Mouse (Mus musculus): ENCODE results near the gene Dagla.

Gene Dagla

DNA sequence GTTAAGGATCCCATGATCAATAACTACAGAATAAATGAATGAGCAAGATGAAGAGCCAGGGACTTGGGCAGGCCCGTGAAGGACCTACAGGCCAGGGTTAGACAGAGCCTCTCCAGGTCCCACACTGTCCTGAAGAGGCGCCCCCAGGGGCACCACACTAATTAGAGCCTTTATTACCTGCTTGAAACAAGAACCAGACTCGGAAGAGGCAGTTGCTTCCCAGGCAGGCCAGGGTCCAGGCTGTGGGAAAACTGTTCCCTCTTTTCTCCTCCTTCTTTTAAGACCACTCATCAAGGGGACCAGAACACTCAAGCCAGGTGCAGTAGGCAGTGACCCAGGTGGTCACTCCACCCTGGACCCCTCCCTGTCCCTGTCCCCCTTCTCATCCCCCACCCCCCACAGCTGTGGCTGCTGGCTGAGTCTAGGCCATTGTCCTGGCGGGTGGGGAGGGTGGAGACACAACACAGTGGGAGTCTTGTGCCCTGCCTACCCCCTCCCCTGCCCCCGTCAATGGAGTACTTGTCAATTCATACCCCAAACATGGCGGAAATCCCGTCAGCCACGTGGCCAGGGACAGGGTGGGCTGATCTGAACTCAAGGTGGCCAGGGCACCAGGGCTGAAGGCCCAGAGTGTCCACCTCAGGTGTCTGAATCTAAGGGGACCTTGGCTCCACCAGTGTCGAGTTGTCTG, 72.2 kb downstream of the Dagla start:
- DNase-seq = no peak

DNA sequence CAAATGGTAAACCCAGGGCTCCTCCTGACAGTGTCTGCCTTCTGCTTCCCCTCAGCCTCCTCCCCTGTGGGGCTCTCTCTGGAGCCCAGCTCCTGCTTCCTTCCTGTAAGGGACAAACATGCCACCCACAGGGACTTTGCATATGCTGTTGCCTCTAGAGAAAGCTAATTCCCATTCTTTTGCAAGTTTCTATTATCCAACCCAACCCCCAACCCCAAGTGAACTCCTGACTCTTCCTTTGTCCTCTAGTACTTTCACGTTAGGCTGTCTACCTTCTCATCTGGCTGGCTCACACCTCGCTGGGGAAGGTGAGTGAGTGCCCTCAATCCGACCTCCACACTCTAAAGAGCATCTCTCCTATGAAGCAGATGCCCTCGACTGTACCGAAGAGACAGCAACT, 72.8 kb downstream of the Dagla start:
- no peak for DNase-seq

DNA sequence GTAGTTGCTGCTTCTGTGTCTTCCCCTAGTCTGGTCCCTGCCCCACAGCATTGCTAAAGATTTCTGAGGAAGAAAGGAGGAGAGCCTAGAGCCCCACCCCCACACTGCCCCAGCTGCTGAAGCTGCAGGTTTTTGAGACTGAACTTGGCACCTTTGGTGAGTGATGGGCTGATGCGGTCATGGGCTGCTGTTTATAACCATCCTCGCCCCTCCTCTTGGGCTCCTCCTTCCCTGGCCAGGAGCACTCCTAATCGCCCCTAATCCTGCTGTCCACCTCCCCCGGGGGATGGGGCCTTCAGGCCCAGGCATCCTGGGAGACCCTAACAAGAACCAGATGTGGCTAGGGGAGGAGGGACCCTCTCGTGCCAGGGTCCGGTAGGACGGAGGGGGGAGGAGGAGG, 73.7 kb downstream of the Dagla start:
- peak; percentile 24 for DNase-seq

DNA sequence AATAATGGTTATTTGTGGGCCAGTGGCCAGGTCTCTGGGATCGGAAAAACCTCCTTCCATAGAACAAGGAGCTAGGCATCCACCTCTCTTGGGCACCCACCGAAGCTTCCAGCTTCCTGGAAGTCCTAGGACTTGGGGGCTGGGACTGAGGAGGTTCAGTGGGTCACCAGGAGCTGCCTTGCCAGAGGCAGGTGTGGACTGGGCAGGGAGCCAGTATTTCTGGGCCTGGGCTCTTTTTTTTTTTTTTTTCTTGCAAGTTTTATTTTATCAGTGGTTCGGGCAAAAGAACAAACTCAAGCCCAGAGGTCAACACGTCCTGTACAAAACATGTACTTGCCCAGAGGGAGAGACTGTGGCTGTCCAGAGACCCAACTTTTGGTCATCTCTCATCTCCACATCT, 78.9 kb downstream of the Dagla start:
- peak; percentile 34 for DNase-seq

DNA sequence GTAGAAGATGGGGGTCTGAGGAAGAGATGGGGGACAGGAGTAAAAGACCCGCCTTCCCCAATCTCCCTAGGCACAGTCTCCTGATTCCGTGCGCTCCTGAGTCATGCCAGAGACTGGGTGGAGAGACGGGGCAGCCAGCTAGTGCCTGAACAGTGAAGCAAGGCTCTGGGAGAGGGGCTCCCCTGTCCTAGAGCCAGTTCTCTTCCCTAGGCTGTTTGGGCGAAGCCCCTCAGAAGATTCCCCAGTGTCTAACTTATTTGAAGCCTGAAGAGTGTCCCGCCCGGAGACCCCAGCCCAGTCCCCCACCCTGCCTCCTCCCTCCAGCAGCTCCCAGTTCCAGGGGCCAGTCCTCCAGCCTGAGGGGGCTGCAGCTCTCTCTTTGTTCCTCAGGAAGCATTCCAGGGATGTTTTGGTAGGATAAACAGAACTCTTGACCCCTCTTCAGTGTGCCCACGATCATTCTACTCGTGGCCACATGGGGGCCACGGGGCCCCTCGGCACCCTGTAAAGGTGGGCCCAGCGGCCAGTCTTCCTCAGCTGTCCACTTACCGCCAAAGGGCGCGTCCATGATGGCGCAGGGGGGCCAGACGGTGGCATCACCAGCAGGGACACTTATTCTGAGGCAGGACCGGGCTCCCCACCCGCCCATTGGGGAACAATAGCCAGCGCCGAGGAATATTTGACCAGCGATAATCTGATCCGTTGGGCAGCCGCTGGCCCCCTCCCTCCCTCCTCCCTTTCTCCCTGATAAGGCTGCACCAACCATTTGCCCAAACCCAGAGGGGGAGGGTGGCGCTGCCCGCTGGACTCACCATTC, 79.8 kb downstream of the Dagla start:
- DNase-seq = no peak

DNA sequence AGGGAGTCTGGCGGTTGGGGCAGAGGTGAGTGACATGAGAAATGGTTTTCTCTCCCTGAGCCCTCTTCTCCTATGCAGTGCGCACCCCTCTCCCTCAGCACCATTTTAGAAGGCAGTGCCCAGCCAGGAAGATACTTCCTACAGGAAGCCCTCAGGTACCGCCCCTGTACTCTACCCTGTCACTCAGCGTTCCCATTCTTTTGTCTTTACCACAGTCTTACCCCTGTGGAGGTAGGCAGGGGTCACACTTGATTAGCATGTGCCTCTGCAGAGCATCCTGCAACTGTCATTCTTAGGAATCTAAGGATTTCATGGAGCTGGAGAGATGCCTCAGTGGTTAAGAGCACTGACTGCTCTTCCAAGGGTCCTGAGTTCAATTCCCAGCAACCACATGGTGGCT, 81.1 kb downstream of the Dagla start:
- DNase-seq = no peak

DNA sequence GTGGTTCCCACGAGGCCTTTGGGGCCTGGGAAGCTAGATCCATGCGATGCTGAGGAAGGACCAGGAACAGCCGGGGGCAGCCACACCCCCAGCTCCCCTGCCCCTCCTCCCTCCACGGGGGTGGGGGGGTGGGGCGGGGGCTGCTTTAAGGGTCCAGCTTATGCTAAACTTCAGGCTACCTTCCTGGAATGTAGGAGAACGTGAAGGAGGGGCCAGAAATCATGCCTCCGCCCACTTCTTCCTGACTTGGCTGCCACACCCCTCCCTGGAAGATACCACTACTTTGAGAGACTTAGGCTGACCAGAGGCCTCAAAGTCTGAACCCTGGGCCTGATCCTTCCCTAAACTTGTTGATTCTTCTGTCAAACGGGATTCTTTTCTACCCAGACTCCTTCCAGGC, 82.0 kb downstream of the Dagla start:
- no peak for DNase-seq

DNA sequence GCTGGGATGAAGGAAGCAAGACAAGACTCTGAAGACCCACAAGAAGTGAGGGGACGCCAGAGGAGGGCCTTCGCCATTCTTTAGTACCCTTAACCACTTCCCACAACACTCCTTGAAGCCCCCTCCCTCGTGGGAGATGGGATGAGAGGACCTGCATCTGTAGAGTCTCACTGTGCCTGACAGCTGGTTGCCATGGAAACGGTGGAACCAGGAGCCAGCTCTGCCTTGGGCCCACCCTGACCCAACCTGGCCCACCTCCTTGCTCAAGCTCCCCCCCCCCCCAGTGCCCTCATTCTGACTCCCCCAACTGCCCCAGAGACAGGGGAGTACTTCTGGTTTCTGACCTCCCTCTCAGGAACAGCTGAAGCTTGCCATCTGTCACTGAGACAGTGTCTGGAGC, 83.1 kb downstream of the Dagla start:
- no peak for DNase-seq

DNA sequence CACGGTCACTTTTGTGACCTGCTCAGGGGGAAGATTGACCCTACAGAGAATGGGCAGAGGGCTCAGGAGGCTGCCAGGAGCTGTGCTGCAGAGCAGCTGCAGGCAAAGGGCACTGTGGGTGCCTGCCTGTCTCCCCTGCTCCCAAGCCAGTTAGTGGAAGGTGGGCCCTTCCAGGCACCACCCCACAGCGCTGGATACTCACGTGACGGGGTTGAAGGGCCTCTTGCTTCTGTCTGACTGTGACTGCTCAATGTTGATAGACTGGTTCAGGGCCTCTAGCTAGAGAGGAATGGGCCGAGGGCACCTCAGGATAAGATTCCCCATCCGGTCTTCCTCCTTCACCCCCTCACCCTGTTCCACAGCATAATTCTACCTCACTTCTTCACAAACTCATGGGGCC, 85.1 kb downstream of the Dagla start:
- no peak for DNase-seq

DNA sequence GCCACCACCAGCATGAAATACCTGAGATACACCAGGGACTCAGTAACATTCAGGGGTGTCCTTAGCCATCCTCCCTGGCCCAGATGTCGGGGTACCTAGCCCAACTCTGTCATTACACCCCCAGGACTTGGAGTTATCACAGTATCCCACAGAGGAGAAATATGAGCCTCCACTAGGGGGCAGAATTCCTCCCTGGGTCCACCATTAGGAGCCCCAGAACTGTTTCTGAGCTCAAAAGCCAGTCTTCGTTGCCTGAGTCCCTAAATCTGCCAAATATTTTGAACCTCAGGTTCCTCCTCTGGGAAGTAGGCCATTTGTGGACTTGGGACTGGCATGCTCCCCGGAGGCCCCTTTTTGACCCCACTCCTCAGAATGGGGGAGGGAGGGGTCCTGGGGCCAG, 85.6 kb downstream of the Dagla start:
- peak; percentile 40 for DNase-seq

DNA sequence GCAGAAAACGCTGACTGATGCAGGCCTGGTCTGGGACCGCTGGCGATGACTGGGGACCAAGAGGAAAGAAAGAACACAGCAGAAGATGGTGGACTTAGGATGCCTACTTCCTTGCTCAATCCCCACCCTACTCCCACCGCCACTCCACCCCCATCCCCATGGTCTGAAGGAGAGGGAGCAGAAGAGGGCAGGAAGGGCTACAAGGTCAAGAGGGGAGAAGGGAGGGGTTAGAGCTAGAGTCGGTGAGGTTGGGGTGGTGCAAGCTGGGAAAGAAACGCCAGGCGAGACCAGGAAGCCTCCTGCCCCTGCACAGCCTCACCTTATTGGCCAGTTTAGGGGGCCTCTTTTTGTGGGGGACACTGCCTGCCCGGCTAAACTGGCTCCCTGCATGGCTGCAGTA, 88.6 kb downstream of the Dagla start:
- DNase-seq = no peak

DNA sequence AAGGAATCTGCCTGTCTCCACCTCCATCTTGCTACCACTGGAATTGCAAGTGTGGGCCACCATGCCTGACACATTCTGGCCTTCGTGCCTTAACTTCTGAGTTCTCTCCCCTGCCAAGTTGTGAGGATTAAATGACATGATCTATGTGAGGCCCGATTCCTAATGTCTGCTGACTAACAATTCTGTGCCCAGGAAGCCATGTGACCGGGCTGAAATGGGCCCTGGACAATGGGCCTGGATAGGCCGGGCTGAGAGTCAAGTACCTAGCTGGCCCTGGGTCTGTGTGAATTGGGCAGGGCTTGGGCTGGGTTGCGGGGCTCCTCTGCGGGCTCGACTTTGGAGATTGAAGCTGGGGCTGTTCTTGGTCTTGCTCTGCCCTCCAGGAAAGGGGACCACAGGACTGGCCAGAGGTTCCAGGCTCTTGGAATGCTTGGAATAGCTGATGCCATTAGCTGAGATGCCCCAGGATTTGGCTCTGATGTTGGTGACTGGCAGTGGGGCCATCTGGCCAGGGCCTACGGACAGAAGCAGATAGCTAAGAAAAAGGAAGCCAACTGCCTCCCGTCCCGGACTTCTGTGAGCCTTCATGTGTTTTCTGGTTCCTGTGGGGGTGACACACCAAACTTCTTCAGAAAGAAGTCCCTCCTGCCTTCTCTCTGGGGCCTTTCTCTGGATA, 90.7 kb downstream of the Dagla start:
- no peak for DNase-seq

DNA sequence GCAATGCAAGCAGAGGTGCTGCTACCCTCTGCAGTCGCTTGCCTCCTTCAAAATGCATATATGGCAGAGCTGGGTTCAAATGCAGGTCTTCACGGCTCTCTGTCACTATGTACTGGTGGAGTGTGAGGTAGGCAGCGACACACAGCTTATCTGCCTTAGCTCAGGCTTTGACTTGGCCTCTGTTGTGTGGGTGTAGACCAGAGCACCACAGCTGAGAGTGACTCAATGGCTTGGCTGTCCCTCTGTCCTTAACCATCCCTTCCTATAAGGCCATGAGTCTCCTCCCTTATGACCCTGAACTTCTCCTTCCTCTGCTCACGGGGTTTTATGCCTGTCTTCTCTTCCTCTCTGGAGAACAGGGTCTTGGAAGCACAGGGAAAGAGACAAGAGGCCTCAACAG, 93.8 kb downstream of the Dagla start:
- DNase-seq = no peak

DNA sequence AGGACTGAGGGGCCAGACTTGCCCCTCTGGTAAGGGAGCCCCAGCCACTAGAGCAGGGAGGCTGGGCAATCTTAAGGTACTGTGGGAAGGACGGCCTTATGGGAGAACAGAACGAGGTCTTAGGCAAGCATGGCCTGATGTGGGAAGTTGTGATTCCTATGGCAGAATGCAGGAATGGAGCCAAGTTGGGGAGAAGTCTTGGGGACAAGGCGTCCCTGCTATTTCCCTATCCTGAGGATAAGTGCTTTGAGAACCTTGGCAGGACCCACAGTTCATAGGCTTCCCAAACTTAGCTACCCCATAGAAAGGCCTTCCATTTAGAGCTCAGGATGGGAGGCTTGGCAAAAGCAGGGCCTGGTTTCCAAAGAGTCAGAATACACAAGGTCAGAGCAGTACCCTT, 95.8 kb downstream of the Dagla start:
- DNase-seq = no peak

DNA sequence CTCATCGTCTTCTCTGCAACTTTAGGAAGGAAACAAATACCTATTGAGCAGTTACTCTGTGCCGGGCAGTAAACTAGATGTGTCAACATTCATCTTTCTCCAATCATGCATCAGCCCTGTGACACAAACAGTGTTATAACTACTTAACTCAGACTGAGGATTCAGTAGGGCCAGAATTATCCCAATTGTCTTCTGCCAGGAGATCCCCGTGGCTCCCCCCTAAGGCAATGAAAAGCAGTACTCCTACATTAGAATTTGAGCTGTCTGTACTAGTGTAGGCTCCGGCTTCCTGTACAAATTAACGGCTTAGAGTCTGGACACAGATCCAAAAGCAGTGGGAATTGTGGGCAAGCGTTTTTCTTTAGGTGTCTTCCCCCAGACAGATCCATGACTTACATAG, 99.6 kb downstream of the Dagla start:
- DNase-seq = no peak

DNA sequence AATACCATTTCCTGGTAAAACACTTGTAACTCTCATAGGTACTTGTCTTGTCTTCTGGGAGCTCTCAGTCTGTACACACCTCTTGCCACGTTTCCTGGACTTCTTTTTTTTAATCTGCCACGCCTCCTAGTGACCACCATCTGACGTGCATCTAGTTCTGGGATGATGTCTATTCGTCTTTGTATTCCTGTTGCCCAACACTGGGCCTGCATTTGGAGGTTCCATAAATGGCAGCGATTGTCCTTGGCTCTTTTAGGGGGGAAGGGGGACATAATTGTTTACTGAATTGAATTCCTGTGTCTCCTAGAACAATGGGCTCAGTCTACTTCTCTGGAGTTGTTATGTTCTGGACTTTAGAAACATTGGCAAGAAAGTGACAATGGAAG, 100.1 kb downstream of the Dagla start:
- DNase-seq = no peak

DNA sequence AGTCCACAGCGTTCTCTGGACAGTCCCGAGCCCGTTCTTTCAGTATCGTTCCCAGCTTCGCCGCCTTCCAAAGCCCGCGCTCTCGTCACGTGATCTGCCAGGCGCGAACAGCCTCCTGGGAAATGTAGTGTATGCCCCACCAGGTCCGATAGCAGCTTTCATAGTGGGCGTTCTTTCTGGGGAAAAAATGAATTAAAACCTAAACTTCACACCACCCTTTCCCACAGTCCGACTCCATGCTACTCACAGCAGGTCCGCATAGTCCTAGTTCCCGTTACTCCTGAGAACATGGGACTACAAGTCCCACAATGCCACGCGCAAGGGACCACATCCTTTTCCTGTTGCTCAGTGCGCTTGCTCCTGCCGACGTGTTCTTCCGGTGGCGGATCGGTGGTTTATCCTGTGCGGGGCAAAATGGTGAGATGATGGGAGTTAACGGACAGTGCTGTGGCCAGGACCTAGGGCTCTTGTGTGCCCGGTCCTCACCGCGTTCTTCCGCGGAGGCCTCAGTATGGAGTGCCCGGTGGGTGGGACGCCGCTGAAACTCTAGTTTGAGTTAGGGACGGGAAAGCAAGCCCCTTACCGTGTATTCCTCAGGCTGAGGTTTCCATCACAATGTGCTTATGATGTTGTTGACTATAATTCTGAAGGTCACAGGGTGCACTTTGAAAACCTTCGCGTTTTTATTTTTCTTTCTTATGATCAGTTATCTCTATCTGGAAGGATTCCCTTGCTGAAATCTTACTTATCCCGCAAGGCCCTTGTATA, 100.6 kb downstream of the Dagla start, which contains the start of the genes Tmem258 and Fen1:
Gene Tmem258, plus strand, starts transcription at position 167 of the 768 bp plus-strand sequence.
Gene Fen1, minus strand, starts transcription at position 322 of the 768 bp plus-strand sequence.
- DNase-seq = peak; percentile 96

DNA sequence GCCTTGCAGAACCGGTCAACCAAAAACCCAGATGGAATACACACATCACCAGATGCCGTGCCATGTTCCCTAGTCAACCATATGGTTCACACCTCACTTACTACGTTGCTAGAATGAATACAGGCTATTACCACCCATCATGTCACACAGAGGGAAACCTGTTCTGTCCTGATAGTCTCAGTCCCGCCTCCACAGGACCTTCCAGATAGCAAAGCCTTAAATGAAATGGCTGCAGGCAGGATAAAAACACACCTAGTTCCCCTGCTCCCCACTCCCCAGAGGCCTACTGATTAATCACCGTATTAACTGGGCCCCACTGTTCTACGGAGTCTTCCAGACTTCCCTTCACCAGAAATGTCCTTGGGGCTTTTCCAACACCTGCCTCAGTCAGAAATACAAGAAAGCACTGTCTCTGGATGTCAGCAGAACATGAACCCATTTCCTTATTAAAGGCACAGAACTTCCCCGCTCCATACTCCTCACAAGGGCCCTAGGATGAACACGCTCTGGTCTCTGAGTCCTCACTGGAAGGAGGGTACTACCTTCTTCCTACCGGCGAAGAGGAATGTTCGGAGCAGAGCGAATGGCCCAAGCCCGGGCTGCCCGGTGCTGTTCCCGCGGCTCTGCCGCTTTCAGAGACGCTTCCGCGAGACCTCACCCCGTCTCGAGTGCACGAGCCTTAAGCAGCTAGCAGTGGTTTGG, 101.4 kb downstream of the Dagla start:
- no peak for DNase-seq

DNA sequence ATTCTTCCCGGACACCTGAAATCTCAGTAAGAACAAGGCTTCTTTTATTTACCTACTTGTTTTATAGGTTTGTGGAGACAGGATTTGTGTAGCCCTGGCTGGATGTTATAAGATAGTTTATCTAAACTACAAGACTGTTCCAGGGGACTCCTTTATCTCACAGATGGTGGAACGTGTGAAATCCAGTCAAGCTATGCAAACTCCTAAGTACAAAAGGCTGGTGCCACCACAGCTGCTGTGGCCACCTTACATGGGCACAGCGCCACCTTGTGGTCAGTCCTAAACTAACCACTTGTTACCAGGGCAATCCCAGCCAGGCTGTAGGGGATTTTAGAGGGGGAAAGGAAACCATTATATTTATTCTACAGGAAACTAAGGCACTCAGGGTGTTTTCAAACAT, 106.0 kb downstream of the Dagla start:
- peak; percentile 81 for DNase-seq

DNA sequence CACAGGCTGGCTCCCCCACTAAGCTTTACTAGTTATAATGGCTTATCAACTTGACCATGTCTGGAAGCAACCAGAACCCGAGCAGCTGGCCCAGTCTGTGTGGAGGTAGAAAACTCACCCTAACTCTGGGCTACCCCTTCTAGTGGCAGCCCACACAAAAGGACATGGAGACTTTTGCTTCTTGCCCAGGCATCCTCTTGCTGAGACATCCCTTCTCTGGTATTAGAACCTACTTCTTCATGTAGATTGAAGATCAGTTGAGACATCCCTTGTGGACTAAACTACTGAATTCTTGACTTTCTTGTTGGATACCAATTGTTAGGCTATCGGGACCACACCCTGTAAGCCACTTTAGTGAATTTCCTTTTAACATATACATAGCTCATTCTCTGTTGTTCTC, 106.4 kb downstream of the Dagla start:
- DNase-seq = no peak

DNA sequence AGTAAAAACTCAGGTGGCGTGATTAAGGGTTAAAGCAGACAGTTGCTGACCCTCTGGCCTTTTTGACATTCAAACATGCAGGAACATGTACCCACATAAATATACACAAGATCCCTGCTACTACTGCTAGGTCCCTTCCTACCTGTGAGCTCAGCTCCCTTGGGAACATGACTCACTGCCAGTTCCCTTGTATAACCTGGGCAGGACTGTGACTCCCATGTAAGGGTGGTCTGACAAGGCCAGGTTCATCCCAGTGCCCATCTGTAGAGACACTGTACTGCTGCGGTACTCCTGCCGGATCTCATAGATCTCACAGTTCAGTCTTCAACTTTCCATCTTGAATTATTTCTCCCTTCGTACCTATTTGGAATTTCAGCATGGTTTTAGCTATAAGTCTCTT, 107.5 kb downstream of the Dagla start:
- no peak for DNase-seq

Data from kidney, adult 18-20 months (tissue).